Mouse (Mus musculus): ENCODE data around the gene Vhl.

The Vhl gene

GRCm38 (mm10) chr6:113623941-113624751, at the start of gene Vhl:
Vhl (plus strand) TSS chr6:113623959.
- peak; percentile 94 for DNase-seq

- DNase-seq, result no peak
Measured at GRCm38 (mm10) chr6:113576044-113576443, 47.7 kb upstream of the Vhl start.

DNA sequence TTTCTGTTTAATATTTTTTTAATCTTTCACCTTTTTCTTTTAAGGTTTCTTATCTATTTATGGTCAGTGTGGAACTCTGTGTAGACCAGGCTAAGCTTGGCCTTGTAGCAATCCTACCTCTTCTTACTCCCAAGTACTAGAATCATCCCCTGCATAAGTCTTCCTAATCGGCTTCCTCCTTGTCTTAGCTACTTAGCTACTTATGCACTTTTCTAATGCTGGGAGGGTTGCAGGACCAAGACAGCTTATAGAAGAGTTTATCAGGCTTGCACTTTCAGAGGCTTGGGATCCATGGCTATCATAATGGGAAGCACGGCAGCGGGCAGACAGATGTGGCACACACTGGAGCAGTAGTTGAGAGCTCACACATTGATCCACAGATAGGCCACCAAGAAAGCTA, 44.5 kb upstream of the Vhl start:
- DNase-seq, result no peak

DNA sequence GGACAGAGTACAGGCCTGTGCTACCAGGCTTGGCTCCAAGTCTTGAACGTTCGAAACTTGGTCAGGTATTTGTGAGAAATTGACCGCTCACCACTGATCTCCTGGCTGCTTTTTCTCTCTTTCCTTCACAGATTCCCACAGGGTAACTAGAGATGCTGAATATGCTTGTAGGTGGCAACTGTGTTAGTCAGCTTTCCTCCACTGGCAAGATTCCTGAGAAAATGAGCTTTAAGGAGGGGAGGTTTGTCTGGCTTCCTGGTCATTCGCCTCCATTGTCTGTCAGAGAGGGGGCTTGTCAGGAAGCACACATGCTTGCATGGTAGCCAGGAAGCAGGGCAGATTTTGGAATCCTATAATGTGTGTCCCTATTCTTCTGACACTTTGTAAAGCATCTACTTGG, 40.7 kb upstream of the Vhl start:
- no peak for DNase-seq

- DNase-seq, result no peak
Measured at GRCm38 (mm10) chr6:113585065-113585464, 38.7 kb upstream of the Vhl start.

DNA sequence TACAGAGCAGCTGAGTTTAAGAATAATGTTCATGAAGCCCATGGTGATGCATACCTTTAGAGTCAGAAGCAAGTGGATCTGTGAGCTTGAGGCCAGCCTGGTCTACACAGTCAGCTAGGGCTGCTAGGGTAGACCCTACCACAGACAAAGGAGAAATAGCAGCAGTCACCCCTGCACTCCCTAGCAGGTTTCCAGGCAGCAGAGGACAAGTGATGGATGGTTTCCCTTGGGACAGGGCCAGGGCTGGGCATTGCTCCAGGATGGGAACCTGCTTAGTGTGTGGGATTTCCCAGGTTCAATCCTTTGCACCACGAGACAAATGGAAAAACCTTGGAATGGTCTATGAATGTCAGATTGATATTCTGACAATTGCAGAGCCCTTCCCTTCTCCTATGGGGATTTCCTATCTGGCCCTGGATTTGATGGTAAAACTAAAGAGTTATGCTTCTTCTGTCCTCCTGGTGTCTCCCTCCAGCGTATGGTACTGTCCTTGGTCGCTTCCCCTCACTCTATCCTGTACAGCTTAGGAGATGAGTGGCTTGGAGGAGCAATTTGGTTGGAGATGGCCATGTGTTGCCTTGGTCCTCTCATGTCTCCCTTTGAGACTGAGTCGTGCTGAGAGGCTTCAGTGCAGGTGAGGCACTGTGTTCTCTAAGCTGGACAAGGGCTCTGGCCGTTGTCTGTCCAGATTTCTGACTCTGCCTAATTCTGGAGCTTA, 37.1 kb upstream of the Vhl start:
- no peak for DNase-seq

- DNase-seq, result no peak
Measured at GRCm38 (mm10) chr6:113592637-113593036, 31.1 kb upstream of the Vhl start.

GRCm38 (mm10) chr6:113597945-113598344, 25.8 kb upstream of the Vhl start:
- DNase-seq, result no peak

GRCm38 (mm10) chr6:113599833-113600232, 23.9 kb upstream of the Vhl start:
- DNase-seq, result no peak

DNA sequence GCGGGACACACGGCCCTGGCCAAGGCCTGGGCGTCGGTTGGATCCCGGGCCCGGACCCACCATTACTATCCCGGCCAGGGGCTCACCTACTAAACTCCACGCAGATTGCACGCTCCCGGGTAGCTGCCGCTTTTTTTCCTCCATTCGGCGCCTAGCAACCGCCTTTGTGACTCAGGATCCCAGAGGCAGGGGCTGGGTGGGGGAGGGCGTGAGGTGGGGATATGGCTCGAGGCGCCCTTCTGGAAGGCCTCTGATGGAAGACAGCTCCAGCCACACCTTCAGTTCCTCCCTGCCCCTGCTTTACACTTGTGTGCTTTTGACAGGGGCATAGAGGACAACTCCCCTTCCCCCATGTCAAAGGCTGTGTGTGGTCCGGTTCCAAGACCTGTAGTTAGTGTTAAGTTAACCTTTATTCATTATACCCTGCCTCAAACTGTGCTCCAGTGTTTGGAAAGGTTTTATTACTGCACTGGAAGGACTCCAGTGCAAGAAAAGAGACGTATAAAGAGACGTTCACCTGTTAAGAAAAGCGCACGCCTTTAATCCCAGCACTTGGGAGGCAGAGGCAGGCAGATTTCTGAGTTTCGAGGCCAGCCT, 23.1 kb upstream of the Vhl start, which contains the start of gene Fancd2os:
Gene Fancd2os, minus strand, starts transcription at position 173 of the 597 bp plus-strand sequence.
- no peak for DNase-seq

GRCm38 (mm10) chr6:113602821-113603220, 20.9 kb upstream of the Vhl start:
- no peak for DNase-seq

GRCm38 (mm10) chr6:113603993-113604392, 19.8 kb upstream of the Vhl start:
- no peak for DNase-seq

DNA sequence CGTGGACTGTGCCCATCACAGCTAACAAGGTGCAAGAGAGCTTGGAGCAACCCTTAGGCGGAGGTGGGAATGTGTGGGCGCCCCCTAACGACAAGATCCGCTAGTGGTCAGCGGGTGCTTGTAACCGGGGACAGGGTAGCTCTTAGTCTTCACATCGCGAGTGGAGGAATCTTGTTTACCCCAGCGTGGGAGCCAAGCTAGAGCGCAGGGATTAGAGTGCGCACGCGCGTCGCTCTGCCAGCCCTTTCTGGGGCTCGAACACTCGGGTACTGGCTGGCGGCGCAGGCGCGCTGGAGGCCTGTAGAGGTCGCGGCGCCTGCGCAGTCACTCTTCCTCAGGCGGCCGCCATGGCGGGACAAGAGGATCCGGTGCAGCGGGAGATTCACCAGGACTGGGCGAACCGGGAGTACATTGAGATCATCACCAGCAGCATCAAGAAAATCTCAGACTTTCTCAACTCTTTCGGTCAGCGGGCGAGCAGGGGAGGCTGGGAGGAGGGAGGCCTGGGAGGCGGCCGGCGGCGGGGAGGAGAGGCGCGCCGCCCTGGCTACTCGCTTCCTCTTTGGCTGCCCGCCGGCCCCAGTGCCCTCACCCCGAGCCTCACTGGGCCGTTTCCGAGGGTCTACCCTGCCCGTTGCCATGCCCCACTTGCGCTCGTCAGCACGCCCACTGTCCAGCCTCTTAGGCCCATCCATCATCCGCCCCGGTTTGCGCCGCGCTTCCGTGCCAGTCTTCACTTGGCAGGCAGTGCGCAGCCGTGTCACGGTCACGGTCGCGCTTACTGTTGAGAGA, 19.1 kb upstream of the Vhl start, which contains the start of gene Brk1:
Gene Brk1, plus strand, starts transcription at position 341 of the 792 bp plus-strand sequence.
- DNase-seq, result peak; percentile 91

GRCm38 (mm10) chr6:113605224-113605545, 18.6 kb upstream of the Vhl start:
- no peak for DNase-seq

DNA sequence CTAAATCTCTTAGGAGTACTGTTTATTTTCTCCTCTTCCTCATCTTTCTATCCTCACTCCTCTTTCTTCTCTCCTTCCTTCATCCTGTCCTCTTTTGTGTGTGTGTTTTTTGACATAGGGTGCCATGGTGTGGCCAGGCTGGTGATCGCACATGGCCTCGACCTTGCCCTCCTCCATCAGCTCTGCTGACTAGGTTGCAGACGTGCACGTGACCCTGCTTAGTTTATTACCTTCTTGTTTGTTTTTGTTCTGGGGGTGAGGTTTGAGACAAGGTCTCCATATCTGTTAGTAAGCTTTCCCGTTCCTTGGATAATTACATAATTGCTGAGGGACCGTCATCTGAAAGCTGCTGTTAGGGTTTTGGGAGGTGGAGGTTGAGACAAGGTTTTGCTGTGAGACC, 14.9 kb upstream of the Vhl start:
- DNase-seq, result no peak

DNA sequence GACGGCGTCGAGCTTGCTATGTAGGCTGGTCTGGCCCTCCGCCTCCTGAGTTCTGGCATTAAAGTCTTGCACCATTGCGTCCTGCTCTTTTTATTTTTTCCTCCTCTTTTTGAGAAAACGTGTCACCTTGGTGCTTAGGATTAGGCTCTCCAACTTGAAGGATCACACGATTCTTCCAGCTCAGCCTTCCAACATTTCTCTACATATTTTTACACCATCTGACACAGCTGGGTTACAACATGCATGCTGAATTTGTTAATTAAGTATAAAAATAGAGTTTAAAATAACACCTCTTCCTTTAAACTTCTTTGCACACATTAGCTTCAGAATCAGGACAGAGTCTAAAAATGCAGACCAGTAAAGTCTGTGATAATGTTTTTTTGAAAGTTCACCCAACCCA, 14.5 kb upstream of the Vhl start:
- DNase-seq, result no peak

DNA sequence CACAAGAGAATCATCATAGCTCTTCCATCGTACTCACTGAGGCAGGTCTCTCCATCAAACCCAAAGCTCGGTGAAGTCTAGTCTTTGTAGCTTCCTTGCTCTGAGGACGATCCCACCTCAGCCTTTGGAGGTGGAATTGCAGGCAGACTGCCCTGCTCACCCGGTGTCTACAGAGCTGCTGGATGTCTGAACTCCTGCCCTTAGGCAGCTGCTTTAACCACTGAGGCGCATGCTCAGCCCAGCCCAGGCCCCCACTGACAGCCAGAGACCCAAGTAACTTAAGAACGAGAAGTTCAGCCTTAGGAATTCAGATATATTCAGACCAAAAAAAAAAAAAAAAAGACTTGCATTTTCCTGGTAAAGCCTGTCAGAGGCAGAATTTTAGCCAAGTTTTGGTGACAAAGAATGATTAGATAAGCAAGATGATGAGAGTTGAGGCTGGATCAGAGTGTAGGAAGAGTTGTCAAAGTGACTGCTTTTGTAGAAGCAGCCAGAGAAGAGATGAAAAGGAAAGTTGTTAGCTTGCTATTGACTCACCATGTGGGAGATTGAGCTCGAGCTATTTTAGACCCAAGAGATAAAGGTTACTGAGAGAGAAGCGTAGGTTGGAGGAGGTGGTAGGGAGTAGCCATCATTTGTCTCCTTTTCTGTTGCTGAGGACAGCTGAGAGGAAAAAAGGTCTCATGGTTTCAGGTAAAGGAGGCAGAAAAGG, 11.3 kb upstream of the Vhl start:
- DNase-seq, result no peak

DNA sequence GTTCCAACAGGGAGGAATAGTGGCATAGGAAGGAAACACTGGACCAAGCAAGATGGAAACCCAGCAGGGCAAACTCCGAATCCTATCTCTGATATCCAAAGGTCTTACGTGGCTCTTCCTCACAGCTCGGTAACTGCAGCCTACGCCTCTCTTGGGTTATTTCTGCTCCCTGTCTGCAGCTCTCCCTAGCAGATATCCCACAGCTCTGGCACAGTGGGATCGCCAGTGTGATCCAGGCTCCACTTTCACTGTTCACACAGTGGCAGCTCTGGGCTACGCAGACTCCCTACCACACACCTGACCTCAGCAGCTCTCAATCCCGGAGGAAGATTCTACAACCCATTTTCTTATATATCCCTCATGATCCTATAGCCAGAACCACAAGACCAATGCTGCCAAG, 9.6 kb upstream of the Vhl start:
- no peak for DNase-seq

GRCm38 (mm10) chr6:113614997-113615396, 8.8 kb upstream of the Vhl start:
- no peak for DNase-seq

- DNase-seq, result no peak
Measured at GRCm38 (mm10) chr6:113615489-113615888, 8.3 kb upstream of the Vhl start.

GRCm38 (mm10) chr6:113623386-113623785, 373 bp upstream of the Vhl start:
- DNase-seq, result no peak

GRCm38 (mm10) chr6:113624989-113625770, 1.4 kb downstream of the Vhl start:
- no peak for DNase-seq

Measured in thymus, postnatal 4 days (tissue).